Mouse (Mus musculus) cerebellum, adult 11-12 months (tissue): ENCODE results near the gene Unc45a.

ENCODE experiments used
- DNase-seq: peaks from one replicate; pipeline ENCODE4 v3.0.0; 2022

Unc45a gene

GRCm38 (mm10) chr7:80280032-80280431, 60.8 kb downstream of the Unc45a start:
- DNase-seq = no peak

GRCm38 (mm10) chr7:80276374-80276773, 64.4 kb downstream of the Unc45a start:
- DNase-seq = no peak
